Mouse (Mus musculus) MEL (cell line): ENCODE measurements around the gene Dennd1a. TPM values are rescaled to one million over a fixed set of nuclear protein-coding genes. Genes with fewer than 3 reads are reported as not detected.

Experiments
- DNase-seq: peaks from one replicate; pipeline ENCODE4 v3.0.0; 2011; ENCODE audit warnings: low read depth, low spot score
- H3K27ac ChIP-seq: 2 replicates; pipeline ENCODE4 v1.5.1; 2012; ENCODE audit warnings: low read depth, mild to moderate bottlenecking, control low read depth, low read length, moderate library complexity; ENCODE audit not compliant: control insufficient read depth
- H3K27me3 ChIP-seq, 2 experiments: fragments of 150-350 bp in 1 of 2; sonication (generic) in 1 of 2; 2 replicates each; pipeline ENCODE4 v1.6.1; 2012; ENCODE audit warnings: low read length in 2 of 2, mild to moderate bottlenecking in 2 of 2, improper control_type of control experiment in 1 of 2, moderate library complexity in 1 of 2; ENCODE audit not compliant: insufficient read depth in 2 of 2, control insufficient read depth in 1 of 2
- H3K36me3 ChIP-seq, 2 experiments: 2 replicates each; pipeline ENCODE4 v1.6.1; 2012 to 2014; ENCODE audit warnings: low read length in 2 of 2, improper control_type of control experiment in 1 of 2, inconsistent platforms in 1 of 2, mild to moderate bottlenecking in 1 of 2; ENCODE audit not compliant: insufficient read depth in 2 of 2, control insufficient read depth in 1 of 2
- H3K4me1 ChIP-seq, 2 experiments: fragments of 150-350 bp in 1 of 2; sonication (generic) in 1 of 2; 2 replicates each; pipeline ENCODE4 v1.6.1; 2012; ENCODE audit warnings: low read length in 2 of 2, improper control_type of control experiment in 1 of 2, mild to moderate bottlenecking in 1 of 2; ENCODE audit not compliant: insufficient read depth in 2 of 2, control insufficient read depth in 1 of 2
- H3K4me3 ChIP-seq, 2 experiments: fragments of 150-350 bp in 1 of 2; sonication (generic) in 1 of 2; 2 replicates each; pipeline ENCODE4 v1.5.1; 2012; ENCODE audit warnings: low read depth in 2 of 2, low read length in 2 of 2, mild to moderate bottlenecking in 2 of 2, moderate library complexity in 2 of 2, control low read depth in 1 of 2, improper control_type of control experiment in 1 of 2; ENCODE audit not compliant: control insufficient read depth in 1 of 2, insufficient read depth in 1 of 2
- H3K79me2 ChIP-seq: 2 replicates; pipeline ENCODE4 v1.6.1; 2012; ENCODE audit warnings: mild to moderate bottlenecking, low read length, moderate library complexity; ENCODE audit not compliant: control insufficient read depth, poor library complexity, insufficient read depth
- H3K9ac ChIP-seq: 2 replicates; pipeline ENCODE4 v1.6.1; 2012; ENCODE audit warnings: low read depth, mild to moderate bottlenecking, control low read depth, low read length, moderate library complexity; ENCODE audit not compliant: control insufficient read depth, poor library complexity, severe bottlenecking
- H3K9me3 ChIP-seq: fragments of 150-350 bp; sonication (generic); replicated peaks from 2 replicates; pipeline ENCODE4 v1.6.1; 2012; ENCODE audit warnings: mild to moderate bottlenecking, low read length, improper control_type of control experiment, moderate library complexity; ENCODE audit not compliant: insufficient read depth
- ELF1 ChIP-seq: IDR thresholded peaks from 2 replicates; pipeline ENCODE4 v1.6.1; 2014; ENCODE audit warnings: low read depth, mild to moderate bottlenecking, inconsistent platforms, low read length, improper control_type of control experiment, moderate library complexity
- EP300 ChIP-seq, 2 experiments: IDR thresholded peaks; 2 replicates each; pipeline ENCODE4 v1.6.1; 2011; ENCODE audit warnings: improper control_type of control experiment in 2 of 2, low read length in 2 of 2, low read depth in 1 of 2, mild to moderate bottlenecking in 1 of 2
- ETS1 ChIP-seq: IDR thresholded peaks from 2 replicates; pipeline ENCODE4 v1.6.1; 2012; ENCODE audit warnings: low read depth, mild to moderate bottlenecking, inconsistent platforms, low read length, improper control_type of control experiment, moderate library complexity
- GABPA ChIP-seq: IDR thresholded peaks from 2 replicates; pipeline ENCODE4 v1.6.1; 2012; ENCODE audit warnings: low read depth, mild to moderate bottlenecking, inconsistent platforms, low read length, improper control_type of control experiment, moderate library complexity
- JUND ChIP-seq: IDR thresholded peaks from 2 replicates; pipeline ENCODE4 v1.6.1; 2011; ENCODE audit warnings: low read depth, mild to moderate bottlenecking, improper control_type of control experiment, low read length
- KAT2A ChIP-seq: conservative IDR thresholded peaks from 2 replicates; pipeline ENCODE4 v1.6.1; 2012; ENCODE audit warnings: low read depth, low read length, improper control_type of control experiment, inconsistent platforms
- MAX ChIP-seq: IDR thresholded peaks from 2 replicates; pipeline ENCODE4 v1.6.1; 2011; ENCODE audit warnings: low read length, improper control_type of control experiment
- MAZ ChIP-seq: IDR thresholded peaks from 2 replicates; pipeline ENCODE4 v1.6.1; 2012; ENCODE audit warnings: low read depth, mild to moderate bottlenecking, inconsistent platforms, low read length, improper control_type of control experiment
- NELFE ChIP-seq: IDR thresholded peaks from 2 replicates; pipeline ENCODE4 v1.6.1; 2011; ENCODE audit warnings: low read depth, low read length, improper control_type of control experiment
- POLR2A ChIP-seq, 2 experiments: IDR thresholded peaks; 2 replicates each; pipeline ENCODE4 v1.6.1; 2011 to 2012; ENCODE audit warnings: low read length in 2 of 2, mild to moderate bottlenecking in 2 of 2, control low read depth in 1 of 2, improper control_type of control experiment in 1 of 2, low read depth in 1 of 2, moderate library complexity in 1 of 2; ENCODE audit not compliant: control insufficient read depth in 1 of 2, insufficient read depth in 1 of 2, poor library complexity in 1 of 2
- POLR2AphosphoS2 ChIP-seq: IDR thresholded peaks from 2 replicates; pipeline ENCODE4 v1.6.1; 2011; ENCODE audit warnings: low read length, improper control_type of control experiment
- RAD21 ChIP-seq: IDR thresholded peaks from 2 replicates; pipeline ENCODE4 v1.6.1; 2011; ENCODE audit warnings: mild to moderate bottlenecking, low read depth, low read length, improper control_type of control experiment
- RCOR1 ChIP-seq: IDR thresholded peaks from 2 replicates; pipeline ENCODE4 v1.6.1; 2012; ENCODE audit warnings: low read depth, mild to moderate bottlenecking, inconsistent platforms, low read length, improper control_type of control experiment
- SIN3A ChIP-seq: IDR thresholded peaks from 2 replicates; pipeline ENCODE4 v1.6.1; 2012; ENCODE audit warnings: low read length, improper control_type of control experiment, inconsistent platforms
- SMC3 ChIP-seq: IDR thresholded peaks from 2 replicates; pipeline ENCODE4 v1.6.1; 2011; ENCODE audit warnings: low read depth, low read length, improper control_type of control experiment
- TAL1 ChIP-seq: IDR thresholded peaks from 2 replicates; pipeline ENCODE4 v1.6.1; 2012; ENCODE audit warnings: mild to moderate bottlenecking, inconsistent platforms, low read length, moderate library complexity, mixed read lengths
- TBP ChIP-seq: IDR thresholded peaks from 2 replicates; pipeline ENCODE4 v1.8.0; 2011; ENCODE audit warnings: low read depth, low read length, improper control_type of control experiment
- TCF12 ChIP-seq: IDR thresholded peaks from 2 replicates; pipeline ENCODE4 v1.6.1; 2014; ENCODE audit warnings: low read depth, mild to moderate bottlenecking, inconsistent platforms, low read length, improper control_type of control experiment, moderate library complexity
- UBTF ChIP-seq: IDR thresholded peaks from 2 replicates; pipeline ENCODE4 v1.6.1; 2012; ENCODE audit warnings: low read depth, mild to moderate bottlenecking, inconsistent platforms, low read length, improper control_type of control experiment, moderate library complexity, borderline replicate concordance; ENCODE audit not compliant: insufficient read depth
- USF2 ChIP-seq, 2 experiments: IDR thresholded peaks; 2 replicates each; pipeline ENCODE4 v1.6.1; 2011 to 2012; ENCODE audit warnings: improper control_type of control experiment in 2 of 2, low read length in 2 of 2, borderline replicate concordance in 1 of 2, inconsistent platforms in 1 of 2, low read depth in 1 of 2, mild to moderate bottlenecking in 1 of 2; ENCODE audit not compliant: insufficient read depth in 1 of 2
- polyA plus RNA-seq, 2 experiments: library from polyadenylated mRNA; stranded (reverse) in 1 of 2; unstranded in 1 of 2; fragments of >175 nt in 1 of 2; fragments of >200 nt in 1 of 2; gene quantifications; 2 replicates each; pipeline versions ENCODE4 v1.2.1 to v1.2.4; 2012; ENCODE audit warnings: low replicate concordance in 2 of 2, low read depth in 1 of 2; ENCODE audit not compliant: insufficient read length in 2 of 2, insufficient read depth in 1 of 2, missing spikeins in 1 of 2
- total RNA-seq: library from RNA; depleted of rRNA; stranded (reverse); fragments of 300-350 nt; gene quantifications from 2 replicates; pipeline ENCODE4 v1.2.3, GENCODE M21; 2012

Dennd1a gene
- total and polyA plus RNA-seq, 3 experiments = 5.0 to 21.8 TPM; not detected in 1

GRCm38 (mm10) chr2:38040845-38041244 lies 246.3 kb downstream of the Dennd1a start:
- peaks cover 0 to 1% of the 10 kb centered on the region in 2 experiments; a peak in 1 of 4 replicates for H3K36me3 ChIP-seq
- no peaks in the 10 kb centered on the region for H3K27me3 ChIP-seq
- H3K9me3 ChIP-seq = no peaks in the 10 kb centered on the region
- no peaks in the 10 kb centered on the region for H3K4me1 ChIP-seq
- H3K4me3 ChIP-seq = no peak overlapping the region
- no peaks in the 10 kb centered on the region for H3K79me2 ChIP-seq
- no peak overlapping the region for H3K27ac ChIP-seq
- DNase-seq = no peak
- H3K9ac ChIP-seq = no peak overlapping the region
- TF ChIP-seq UBTF = no peak
- no peak for TF ChIP-seq POLR2AphosphoS2
- no peak for TF ChIP-seq MAZ
- TF ChIP-seq KAT2A = no peak
- no peak for TF ChIP-seq GABPA
- no peak for TF ChIP-seq TAL1
- TF ChIP-seq TCF12 = no peak
- TF ChIP-seq JUND = no peak
- TF ChIP-seq RCOR1 = no peak
- TF ChIP-seq SMC3 = no peak
- TF ChIP-seq ELF1 = no peak
- TF ChIP-seq USF2 (IDR thresholded peaks at IDR 0.05; ENCODE audit: borderline replicate concordance in 1 of 2, insufficient read depth in 1 of 2, low read depth in 1 of 2, low read length in 2 of 2) = no peak
- no peak for TF ChIP-seq POLR2A (IDR thresholded peaks at IDR 0.05; ENCODE audit: control insufficient read depth in 1 of 2, insufficient read depth in 1 of 2, low read depth in 1 of 2, low read length in 2 of 2, poor library complexity in 1 of 2)
- no peak for TF ChIP-seq SIN3A
- no peak for TF ChIP-seq EP300 (IDR thresholded peaks at IDR 0.05; ENCODE audit: low read depth in 1 of 2, low read length in 2 of 2)
- no peak for TF ChIP-seq NELFE
- TF ChIP-seq, all 39 proteins: peak for 0

GRCm38 (mm10) chr2:38039621-38040020 lies 247.6 kb downstream of the Dennd1a start:
- DNase-seq = no peak
- H3K4me1 ChIP-seq = no peaks in the 10 kb centered on the region
- no peaks in the 10 kb centered on the region for H3K27me3 ChIP-seq
- H3K79me2 ChIP-seq = no peaks in the 10 kb centered on the region
- H3K4me3 ChIP-seq = no peak overlapping the region
- no peak overlapping the region for H3K9ac ChIP-seq
- no peaks in the 10 kb centered on the region for H3K9me3 ChIP-seq
- peaks cover 0 to 1% of the 10 kb centered on the region in 2 experiments; a peak in 1 of 4 replicates for H3K36me3 ChIP-seq
- TF ChIP-seq MAX (no peak), RAD21 (no peak), ETS1 (no peak), TBP (no peak), USF2 (IDR thresholded peaks at IDR 0.05; ENCODE audit: borderline replicate concordance in 1 of 2, insufficient read depth in 1 of 2, low read depth in 1 of 2, low read length in 2 of 2) (no peak)
- TF ChIP-seq, all 39 proteins: peak for 0
- H3K27ac ChIP-seq = no peak overlapping the region
